Mouse (Mus musculus): ENCODE results near the gene Uts2. TPM values are rescaled to one million over a fixed set of nuclear protein-coding genes. Genes with fewer than 3 reads are reported as not detected.
"Not testable (repeated sequence)": the region's sequence is repeated elsewhere in the genome, so short reads cannot be mapped to it uniquely, and the experiment has no call there.

The Uts2 gene
- polyA plus RNA-seq, 1 experiment, result not detected

DNA sequence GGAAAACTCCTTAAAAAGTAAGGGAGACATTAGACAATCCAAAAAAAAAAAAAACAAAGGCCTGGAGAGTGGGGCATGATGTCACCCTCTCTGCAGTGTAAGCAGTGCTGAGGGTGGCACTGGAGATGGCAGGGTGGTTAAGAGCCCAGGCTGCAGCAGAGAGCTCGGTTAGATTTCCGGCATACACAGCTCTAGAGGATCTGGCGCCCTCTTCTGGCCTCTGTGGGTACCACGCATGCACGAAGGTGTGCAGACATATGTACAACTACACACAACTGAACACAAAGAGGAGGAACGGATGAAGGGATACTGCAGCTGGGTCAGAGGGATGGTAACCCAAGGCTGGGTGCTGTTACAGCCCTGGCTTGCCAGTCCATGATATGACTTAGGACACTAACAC, 10.0 kb downstream of the Uts2 start:
- Histone ChIP-seq H3K27me3 (ENCODE audit: control insufficient read depth, insufficient read depth, insufficient read length) (no peaks in the 10 kb centered on the region), H3K4me2 (ENCODE audit: low read depth) (no peak overlapping the region), H3K36me3 (ENCODE audit: control insufficient read depth, insufficient read depth) (no peaks in the 10 kb centered on the region), H3ac (ENCODE audit: control insufficient read depth, insufficient read length) (no peak overlapping the region), H3K4me3 (no peak overlapping the region), H3K79me2 (ENCODE audit: control insufficient read depth, insufficient read depth) (no peaks in the 10 kb centered on the region)
- TF ChIP-seq POLR2AphosphoS2 (IDR thresholded peaks at IDR 0.05; ENCODE audit: insufficient read length, low read depth), result no peak
- TF ChIP-seq E2F4 (IDR thresholded peaks at IDR 0.05; ENCODE audit: insufficient read depth), result no peak
- no peak for TF ChIP-seq MYOD1 (IDR thresholded peaks at IDR 0.05; ENCODE audit: control insufficient read depth in 1 of 3, insufficient read length in 2 of 3, low read depth in 2 of 3)
- TF ChIP-seq SRF (IDR thresholded peaks at IDR 0.05; ENCODE audit: control insufficient read depth, insufficient read length, low read depth), result no peak
- no peak for TF ChIP-seq CEBPB (IDR thresholded peaks at IDR 0.05; ENCODE audit: insufficient read depth, poor library complexity, severe bottlenecking)
- TF ChIP-seq USF1 (IDR thresholded peaks at IDR 0.05; ENCODE audit: low read depth), result no peak
- no peak for TF ChIP-seq TCF12 (IDR thresholded peaks at IDR 0.05; ENCODE audit: insufficient read depth, poor library complexity, severe bottlenecking)
- no peak for TF ChIP-seq REST (IDR thresholded peaks at IDR 0.05; ENCODE audit: insufficient read depth, insufficient read length)
- no peak for TF ChIP-seq POLR2A (IDR thresholded peaks at IDR 0.05; ENCODE audit: insufficient read length, low read depth)
- TF ChIP-seq MYOG (IDR thresholded peaks at IDR 0.05; ENCODE audit: control insufficient read depth in 1 of 3, insufficient read depth in 1 of 3, insufficient read length in 2 of 3, low read depth in 2 of 3), result no peak
- no peak for TF ChIP-seq MAX (IDR thresholded peaks at IDR 0.05; ENCODE audit: low read depth)

GRCm38 (mm10) chr4:151010316-151010715, 13.4 kb downstream of the Uts2 start:
- H3K4me3 ChIP-seq, result no peak overlapping the region
- no peaks in the 10 kb centered on the region for H3K27me3 ChIP-seq (ENCODE audit: control insufficient read depth, insufficient read depth, insufficient read length)
- no peak overlapping the region for H3ac ChIP-seq (ENCODE audit: control insufficient read depth, insufficient read length)
- no peaks in the 10 kb centered on the region for H3K79me2 ChIP-seq (ENCODE audit: control insufficient read depth, insufficient read depth)
- no peak overlapping the region for H3K4me2 ChIP-seq (ENCODE audit: low read depth)
- H3K36me3 ChIP-seq (ENCODE audit: control insufficient read depth, insufficient read depth), result no peaks in the 10 kb centered on the region
- TF ChIP-seq POLR2A (IDR thresholded peaks at IDR 0.05; ENCODE audit: insufficient read length, low read depth), result no peak
- TF ChIP-seq E2F4 (IDR thresholded peaks at IDR 0.05; ENCODE audit: insufficient read depth), result no peak
- TF ChIP-seq SRF (IDR thresholded peaks at IDR 0.05; ENCODE audit: control insufficient read depth, insufficient read length, low read depth), result no peak
- no peak for TF ChIP-seq MAX (IDR thresholded peaks at IDR 0.05; ENCODE audit: low read depth)
- no peak for TF ChIP-seq CEBPB (IDR thresholded peaks at IDR 0.05; ENCODE audit: insufficient read depth, poor library complexity, severe bottlenecking)
- no peak for TF ChIP-seq MYOD1 (IDR thresholded peaks at IDR 0.05; ENCODE audit: control insufficient read depth in 1 of 3, insufficient read length in 2 of 3, low read depth in 2 of 3)
- no peak for TF ChIP-seq MYOG (IDR thresholded peaks at IDR 0.05; ENCODE audit: control insufficient read depth in 1 of 3, insufficient read depth in 1 of 3, insufficient read length in 2 of 3, low read depth in 2 of 3)
- no peak for TF ChIP-seq TCF3 (IDR thresholded peaks at IDR 0.05; ENCODE audit: insufficient read length, low read depth)
- TF ChIP-seq USF1 (IDR thresholded peaks at IDR 0.05; ENCODE audit: low read depth), result no peak
- TF ChIP-seq POLR2AphosphoS2 (IDR thresholded peaks at IDR 0.05; ENCODE audit: insufficient read length, low read depth), result no peak
- no peak for TF ChIP-seq TCF12 (IDR thresholded peaks at IDR 0.05; ENCODE audit: insufficient read depth, poor library complexity, severe bottlenecking)
- no peak for TF ChIP-seq REST (IDR thresholded peaks at IDR 0.05; ENCODE audit: insufficient read depth, insufficient read length)

DNA sequence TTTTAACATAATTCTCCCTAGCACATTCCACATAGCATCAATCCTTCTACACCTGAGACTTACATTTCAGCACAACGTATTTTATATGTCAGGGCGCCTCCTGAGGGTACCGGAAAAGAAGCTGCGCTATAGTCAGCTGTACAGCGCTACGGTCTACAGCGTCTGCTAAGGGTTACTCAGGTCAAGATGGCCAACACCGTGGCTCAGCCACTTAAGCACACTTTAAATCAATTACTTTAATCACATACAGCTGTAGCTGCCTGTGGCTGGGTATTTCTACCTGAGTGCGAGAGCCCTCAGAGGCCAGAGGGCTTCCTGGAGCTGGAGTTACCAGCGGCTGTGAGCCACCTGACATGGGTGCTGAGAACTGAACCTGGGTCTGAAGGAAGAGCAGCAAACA, 19.0 kb downstream of the Uts2 start:
- H3K79me2 ChIP-seq (ENCODE audit: control insufficient read depth, insufficient read depth), result no peaks in the 10 kb centered on the region
- TF ChIP-seq E2F4 (IDR thresholded peaks at IDR 0.05; ENCODE audit: insufficient read depth), result no peak
- TF ChIP-seq POLR2A (IDR thresholded peaks at IDR 0.05; ENCODE audit: insufficient read length, low read depth), result no peak
- no peak for TF ChIP-seq CEBPB (IDR thresholded peaks at IDR 0.05; ENCODE audit: insufficient read depth, poor library complexity, severe bottlenecking)
- no peak for TF ChIP-seq USF1 (IDR thresholded peaks at IDR 0.05; ENCODE audit: low read depth)
- no peak for TF ChIP-seq REST (IDR thresholded peaks at IDR 0.05; ENCODE audit: insufficient read depth, insufficient read length)
- TF ChIP-seq TCF3 (IDR thresholded peaks at IDR 0.05; ENCODE audit: insufficient read length, low read depth), result no peak
- TF ChIP-seq MAX (IDR thresholded peaks at IDR 0.05; ENCODE audit: low read depth), result no peak
- TF ChIP-seq SRF (IDR thresholded peaks at IDR 0.05; ENCODE audit: control insufficient read depth, insufficient read length, low read depth), result no peak
- TF ChIP-seq POLR2AphosphoS2 (IDR thresholded peaks at IDR 0.05; ENCODE audit: insufficient read length, low read depth), result no peak
- no peak for TF ChIP-seq MYOG (IDR thresholded peaks at IDR 0.05; ENCODE audit: control insufficient read depth in 1 of 3, insufficient read depth in 1 of 3, insufficient read length in 2 of 3, low read depth in 2 of 3)
- TF ChIP-seq TCF12 (IDR thresholded peaks at IDR 0.05; ENCODE audit: insufficient read depth, poor library complexity, severe bottlenecking), result no peak
- TF ChIP-seq MYOD1 (IDR thresholded peaks at IDR 0.05; ENCODE audit: control insufficient read depth in 1 of 3, insufficient read length in 2 of 3, low read depth in 2 of 3), result no peak
- H3K4me3 ChIP-seq, result no peak overlapping the region
- H3K36me3 ChIP-seq (ENCODE audit: control insufficient read depth, insufficient read depth), result peaks cover 4% of the 10 kb centered on the region
- no peaks in the 10 kb centered on the region for H3K27me3 ChIP-seq (ENCODE audit: control insufficient read depth, insufficient read depth, insufficient read length)
- no peak overlapping the region for H3ac ChIP-seq (ENCODE audit: control insufficient read depth, insufficient read length)
- no peak overlapping the region for H3K4me2 ChIP-seq (ENCODE audit: low read depth)

DNA sequence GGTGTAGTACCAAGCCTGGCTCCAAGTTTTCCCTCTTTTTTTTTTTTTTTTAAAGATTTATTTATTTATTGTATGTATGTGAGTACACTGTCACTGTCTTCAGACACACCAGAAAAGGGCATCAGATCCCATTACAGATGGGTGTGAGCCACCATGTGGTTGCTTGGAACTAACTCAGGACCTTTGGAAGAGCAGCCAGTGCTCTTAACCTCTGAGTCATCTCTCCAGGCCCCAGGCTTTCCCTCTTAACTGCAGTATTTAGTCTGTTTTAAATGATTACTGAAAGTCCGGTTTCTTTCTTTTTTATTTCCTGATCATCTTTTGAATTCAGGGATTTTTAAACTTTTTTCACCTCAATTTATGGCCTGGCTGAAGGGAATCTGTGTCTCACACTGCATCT, 20.5 kb downstream of the Uts2 start:
- H3K4me2 ChIP-seq (ENCODE audit: low read depth); H3ac ChIP-seq (ENCODE audit: control insufficient read depth, insufficient read length); H3K79me2 ChIP-seq (ENCODE audit: control insufficient read depth, insufficient read depth); H3K36me3 ChIP-seq (ENCODE audit: control insufficient read depth, insufficient read depth); H3K4me3 ChIP-seq; H3K27me3 ChIP-seq (ENCODE audit: control insufficient read depth, insufficient read depth, insufficient read length): not testable (repeated sequence)

DNA sequence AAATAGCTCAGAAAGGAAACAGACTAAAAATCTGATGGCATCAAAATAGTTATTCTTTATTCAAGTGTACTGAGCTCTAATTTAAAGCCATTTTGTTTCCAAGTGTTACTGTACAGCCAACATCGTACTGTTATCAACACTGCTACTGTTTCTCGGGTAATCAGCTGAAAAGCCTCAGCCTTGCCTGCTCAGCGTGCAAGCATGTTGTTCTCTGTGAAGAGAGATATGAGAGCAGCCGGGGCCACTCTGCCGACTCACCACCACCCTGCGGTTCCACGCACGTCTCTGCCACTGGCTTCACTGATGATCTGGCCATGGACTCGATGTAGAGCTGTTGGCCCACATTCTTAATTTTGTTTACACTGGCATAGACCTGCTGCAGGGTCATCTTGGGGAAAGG, 27.3 kb downstream of the Uts2 start:
- Histone ChIP-seq H3ac (ENCODE audit: control insufficient read depth, insufficient read length) (no peak overlapping the region), H3K4me2 (ENCODE audit: low read depth) (no peak overlapping the region), H3K79me2 (ENCODE audit: control insufficient read depth, insufficient read depth) (no peaks in the 10 kb centered on the region), H3K27me3 (ENCODE audit: control insufficient read depth, insufficient read depth, insufficient read length) (no peaks in the 10 kb centered on the region), H3K36me3 (ENCODE audit: control insufficient read depth, insufficient read depth) (peaks cover 22% of the 10 kb centered on the region), H3K4me3 (no peak overlapping the region)
- TF ChIP-seq E2F4 (IDR thresholded peaks at IDR 0.05; ENCODE audit: insufficient read depth) (no peak), MAX (IDR thresholded peaks at IDR 0.05; ENCODE audit: low read depth) (no peak), SRF (IDR thresholded peaks at IDR 0.05; ENCODE audit: control insufficient read depth, insufficient read length, low read depth) (no peak), CEBPB (IDR thresholded peaks at IDR 0.05; ENCODE audit: insufficient read depth, poor library complexity, severe bottlenecking) (no peak), USF1 (IDR thresholded peaks at IDR 0.05; ENCODE audit: low read depth) (no peak), REST (IDR thresholded peaks at IDR 0.05; ENCODE audit: insufficient read depth, insufficient read length) (no peak), TCF3 (IDR thresholded peaks at IDR 0.05; ENCODE audit: insufficient read length, low read depth) (no peak), MYOG (IDR thresholded peaks at IDR 0.05; ENCODE audit: control insufficient read depth in 1 of 3, insufficient read depth in 1 of 3, insufficient read length in 2 of 3, low read depth in 2 of 3) (no peak)

All from myocyte (in vitro differentiated cells).